Mouse (Mus musculus) lung, postnatal 0 days (tissue): ENCODE data around the gene Paqr3. TPM values are rescaled to one million over a fixed set of nuclear protein-coding genes. Genes with fewer than 3 reads are reported as not detected.

Experiments
- ATAC-seq: fragments of 200-750 bp; cut with Nextera tagmentation; 2 replicates; pipeline ENCODE4 v1.8.0; 2017; ENCODE audit warnings: moderate library complexity
- DNase-seq: peaks from one replicate; pipeline ENCODE4 v3.0.0-alpha.2; 2016; ENCODE audit warnings: low spot score
- H3K27ac ChIP-seq: fragments of 300-500 bp; sonication (generic); 2 replicates; pipeline ENCODE4 v1.5.1; 2014; ENCODE audit warnings: antibody characterized with exemption, mild to moderate bottlenecking, low read length, mixed read lengths
- H3K27me3 ChIP-seq: fragments of 300-500 bp; sonication (generic); replicated peaks from 2 replicates; pipeline ENCODE4 v1.6.1; 2014; ENCODE audit warnings: low read length, mixed read lengths; ENCODE audit not compliant: insufficient read depth
- H3K36me3 ChIP-seq: fragments of 300-500 bp; sonication (generic); 2 replicates; pipeline ENCODE4 v1.6.1; 2014; ENCODE audit warnings: low read length, mixed read lengths; ENCODE audit not compliant: insufficient read depth
- H3K4me1 ChIP-seq: fragments of 300-500 bp; sonication (generic); 2 replicates; pipeline ENCODE4 v1.6.1; 2014; ENCODE audit warnings: antibody characterized with exemption, low read depth, low read length, mixed read lengths; ENCODE audit not compliant: insufficient read depth
- H3K4me2 ChIP-seq: fragments of 300-500 bp; sonication (generic); replicated peaks from 2 replicates; pipeline ENCODE4 v1.6.1; 2014; ENCODE audit warnings: low read depth, mild to moderate bottlenecking, low read length, moderate library complexity, mixed read lengths
- H3K4me3 ChIP-seq: fragments of 300-500 bp; sonication (generic); 2 replicates; pipeline ENCODE4 v1.5.1; 2014; ENCODE audit warnings: low read depth, low read length
- H3K9ac ChIP-seq: fragments of 300-500 bp; sonication (generic); replicated peaks from 2 replicates; pipeline ENCODE4 v1.6.1; 2014; ENCODE audit warnings: low read depth, mild to moderate bottlenecking
- H3K9me3 ChIP-seq: fragments of 300-500 bp; sonication (generic); 2 replicates; pipeline ENCODE4 v1.6.1; 2016; ENCODE audit warnings: low read length, mixed read lengths
- CTCF ChIP-seq: IDR thresholded peaks from 2 replicates; pipeline ENCODE4 v1.5.1; 2016; ENCODE audit warnings: antibody characterized with exemption, mild to moderate bottlenecking
- EP300 ChIP-seq: IDR thresholded peaks from 2 replicates; pipeline ENCODE4 v1.6.1; 2016; ENCODE audit warnings: antibody characterized with exemption, mild to moderate bottlenecking, control low read depth
- WGBS: fragments of 180-500 bp; shearing (Covaris S2); extraction: QIAGEN DNeasy Blood & Tissue Kit; methylation state at CpG from one replicate; pipeline ENCODE4 v1.1.7; 2014; 5-methylcytosine and 5-hydroxymethylcytosine counted together
- polyA plus RNA-seq: library from polyadenylated mRNA; unstranded; fragments of >200 nt; fragmentation: Nextera tagmentation; extraction: Ambion mirVana; gene quantifications from 2 replicates; pipeline ENCODE4 v1.2.1, GENCODE M21; 2015

Gene Paqr3
- polyA plus RNA-seq, 1 experiment from 2014 or later, result 1.4 TPM

GRCm38 (mm10) chr5:97081481-97081880, 29.9 kb downstream of the Paqr3 start:
- Histone ChIP-seq H3K9ac (no peak overlapping the region), H3K4me1 (no peaks in the 10 kb centered on the region), H3K27me3 (no peaks in the 10 kb centered on the region), H3K9me3 (no peaks in the 10 kb centered on the region), H3K4me2 (no peak overlapping the region), H3K4me3 (no peak overlapping the region), H3K27ac (no peak overlapping the region), H3K36me3 (peaks cover 5% of the 10 kb centered on the region; the same call in 1 of the 2 replicates)
- no peak for ATAC-seq
- 63% methylated on average over 3 of the region's 3 CpGs for WGBS
- TF ChIP-seq CTCF, result peak; percentile 62
- no peak for TF ChIP-seq EP300
- DNase-seq, result peak; percentile 29

DNA sequence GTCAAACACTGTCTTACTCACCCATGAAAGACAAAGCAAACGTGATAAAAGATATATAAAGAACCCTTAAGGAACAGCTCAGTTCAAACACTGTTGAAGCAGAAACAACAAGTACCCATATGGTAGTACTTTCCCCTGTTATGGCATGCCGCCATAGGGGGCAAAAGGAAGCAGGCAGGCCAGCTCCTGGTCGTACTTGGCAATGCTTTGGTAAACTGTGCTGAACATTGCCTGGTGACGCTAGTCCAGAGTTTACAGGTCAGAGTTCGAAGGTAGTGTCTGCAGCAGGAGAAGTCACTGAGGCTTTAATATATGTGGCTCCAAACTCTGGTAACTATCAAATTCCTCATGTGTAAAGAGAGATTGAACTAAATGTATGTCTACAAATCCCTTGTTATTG, 32.8 kb downstream of the Paqr3 start:
- Histone ChIP-seq H3K4me2 (no peak overlapping the region), H3K27me3 (no peaks in the 10 kb centered on the region), H3K9ac (no peak overlapping the region), H3K36me3 (peaks cover 5% of the 10 kb centered on the region; the same call in 1 of the 2 replicates), H3K4me3 (no peak overlapping the region), H3K4me1 (no peaks in the 10 kb centered on the region), H3K9me3 (no peaks in the 10 kb centered on the region), H3K27ac (no peak overlapping the region)
- 66% methylated on average over 5 of the region's 5 CpGs for WGBS
- TF ChIP-seq EP300 (no peak), CTCF (no peak)
- DNase-seq (no peak), ATAC-seq (no peak)

DNA sequence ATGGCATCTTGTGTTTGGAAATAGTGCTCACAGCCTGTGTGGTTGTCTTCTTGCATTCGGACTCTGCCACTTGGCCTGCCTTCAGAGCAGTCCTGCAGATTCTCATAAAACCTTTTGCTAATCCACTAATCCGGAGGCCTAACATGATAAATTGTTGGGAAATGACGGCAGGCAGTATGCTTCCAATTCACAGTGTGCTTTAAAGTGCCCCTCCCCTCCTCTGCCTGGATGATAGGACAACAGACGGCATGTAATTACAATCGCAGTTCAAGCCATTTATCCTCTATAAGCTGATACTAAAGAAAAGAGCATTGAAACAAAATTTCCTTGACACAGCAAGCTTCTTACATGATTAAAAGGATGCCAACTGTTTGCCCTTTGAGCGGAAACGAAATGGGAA, 33.7 kb downstream of the Paqr3 start:
- Histone ChIP-seq H3K4me2 (no peak overlapping the region), H3K9me3 (no peaks in the 10 kb centered on the region), H3K36me3 (0 out of 2 replicates have a peak, but pooled peaks cover 5% of the 10 kb centered on the region), H3K4me3 (no peak overlapping the region), H3K27ac (no peak overlapping the region), H3K9ac (no peak overlapping the region), H3K4me1 (no peaks in the 10 kb centered on the region), H3K27me3 (no peaks in the 10 kb centered on the region)
- 74% methylated on average over 7 of the region's 7 CpGs for WGBS
- no peak for TF ChIP-seq CTCF
- no peak for TF ChIP-seq EP300
- no peak for ATAC-seq
- no peak for DNase-seq

DNA sequence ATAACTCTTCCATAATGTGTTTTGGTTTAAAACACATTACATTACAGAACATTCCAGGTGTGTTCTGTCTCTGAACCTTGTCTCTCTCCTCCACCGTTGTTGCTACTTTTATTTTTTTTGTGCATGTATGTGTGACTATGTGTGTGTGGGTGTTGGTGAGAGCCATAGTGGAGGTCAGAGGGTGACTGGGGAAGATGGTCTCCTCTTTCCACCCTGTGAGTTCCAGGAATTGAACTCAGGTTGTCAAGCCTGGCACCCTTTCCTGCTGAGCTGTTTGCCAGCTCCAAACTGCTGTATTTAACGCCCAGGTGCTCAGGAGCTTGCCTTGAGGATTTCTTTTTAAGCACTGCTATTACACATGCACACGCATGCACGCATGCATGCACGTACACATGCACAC, 35.2 kb downstream of the Paqr3 start:
- no peak for TF ChIP-seq EP300
- no peak for TF ChIP-seq CTCF
- 88% methylated on average over 5 of the region's 5 CpGs for WGBS
- Histone ChIP-seq H3K27me3 (no peaks in the 10 kb centered on the region), H3K27ac (no peak overlapping the region), H3K9ac (no peak overlapping the region), H3K4me2 (no peak overlapping the region), H3K4me3 (no peak overlapping the region), H3K4me1 (no peaks in the 10 kb centered on the region), H3K9me3 (no peaks in the 10 kb centered on the region), H3K36me3 (0 out of 2 replicates have a peak, but pooled peaks cover 5% of the 10 kb centered on the region)
- ATAC-seq (no peak), DNase-seq (no peak)

- H3K36me3 ChIP-seq, result peaks cover 9% of the 10 kb centered on the region
- no peaks in the 10 kb centered on the region for H3K4me1 ChIP-seq
- no peak overlapping the region for H3K27ac ChIP-seq
- 89% methylated on average over 11 of the region's 11 CpGs for WGBS
- no peaks in the 10 kb centered on the region for H3K9me3 ChIP-seq
- H3K9ac ChIP-seq, result no peak overlapping the region
- no peak overlapping the region for H3K4me3 ChIP-seq
- no peak for DNase-seq
- H3K4me2 ChIP-seq, result no peak overlapping the region
- no peak for TF ChIP-seq EP300
- TF ChIP-seq CTCF, result no peak
- no peaks in the 10 kb centered on the region for H3K27me3 ChIP-seq
- ATAC-seq, result no peak
These were observed 35.8 kb downstream of the Paqr3 start for GRCm38 (mm10) chr5:97075476-97076151.

- H3K27ac ChIP-seq, result no peak overlapping the region
- H3K36me3 ChIP-seq, result peaks cover 27% of the 10 kb centered on the region
- no peaks in the 10 kb centered on the region for H3K9me3 ChIP-seq
- H3K4me2 ChIP-seq, result no peak overlapping the region
- ATAC-seq (no peak), DNase-seq (no peak)
- no peak overlapping the region for H3K4me3 ChIP-seq
- no peak for TF ChIP-seq CTCF
- TF ChIP-seq EP300, result no peak
- no peaks in the 10 kb centered on the region for H3K27me3 ChIP-seq
- no peaks in the 10 kb centered on the region for H3K4me1 ChIP-seq
- WGBS, result 77% methylated on average over 4 of the region's 4 CpGs
- no peak overlapping the region for H3K9ac ChIP-seq
These were observed 45.6 kb downstream of the Paqr3 start for GRCm38 (mm10) chr5:97065746-97066145.
